Mouse (Mus musculus): Measurements from ENCODE around the gene Bysl.
"Not testable (repeated sequence)": the region's sequence is repeated elsewhere in the genome, so short reads cannot be mapped to it uniquely, and the experiment has no call there.

The Bysl gene

DNA sequence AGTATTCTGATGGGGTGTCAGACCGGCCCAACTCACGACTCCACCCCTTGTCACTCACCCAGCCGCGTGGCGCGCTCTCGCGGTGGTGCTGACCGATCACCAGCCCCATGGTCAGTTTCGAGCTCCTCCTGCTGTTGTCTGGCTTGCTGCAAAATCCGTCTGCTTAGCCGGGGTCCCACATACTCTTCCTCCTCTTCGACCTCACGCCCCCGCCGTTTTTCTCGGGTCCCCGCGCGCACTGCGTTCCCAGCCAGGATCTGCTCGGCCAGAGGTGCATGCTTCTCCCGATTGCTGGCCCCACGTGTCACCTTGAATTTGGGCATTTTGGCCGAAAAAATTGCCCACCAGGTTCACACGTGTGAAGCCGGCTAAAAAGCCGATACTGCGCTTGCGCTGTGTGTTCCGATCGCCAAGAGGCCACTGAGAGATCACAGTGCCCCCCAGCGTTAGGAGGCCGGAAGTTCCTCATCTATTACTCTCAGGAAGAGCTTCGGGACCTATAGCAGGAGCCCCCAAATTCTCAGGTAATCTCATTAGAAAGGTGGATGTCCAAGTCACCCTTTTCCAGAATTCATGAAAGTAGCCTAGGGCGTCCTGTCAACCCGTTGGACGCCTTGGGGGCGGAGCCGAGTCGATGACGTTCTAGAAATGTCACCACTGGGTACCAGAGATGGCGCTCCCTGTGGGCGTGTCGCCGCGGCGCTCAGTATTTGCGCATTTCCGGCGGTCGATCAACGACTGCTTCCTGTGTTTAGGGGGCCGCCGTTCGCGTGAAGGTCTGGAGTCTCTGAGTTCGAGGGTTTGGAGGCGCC lies at the start of gene Bysl, which contains the start of the genes Med20 and Gm20517:
Gene Bysl (minus strand): TSS at position 644 of the 812 bp plus-strand sequence.
Gene Med20 (plus strand): TSS at position 734 of the 812 bp plus-strand sequence.
Gene Gm20517 (plus strand): TSS at position 741 of the 812 bp plus-strand sequence.
- DNase-seq (ENCODE audit: low spot score), result peak; percentile 95

DNA sequence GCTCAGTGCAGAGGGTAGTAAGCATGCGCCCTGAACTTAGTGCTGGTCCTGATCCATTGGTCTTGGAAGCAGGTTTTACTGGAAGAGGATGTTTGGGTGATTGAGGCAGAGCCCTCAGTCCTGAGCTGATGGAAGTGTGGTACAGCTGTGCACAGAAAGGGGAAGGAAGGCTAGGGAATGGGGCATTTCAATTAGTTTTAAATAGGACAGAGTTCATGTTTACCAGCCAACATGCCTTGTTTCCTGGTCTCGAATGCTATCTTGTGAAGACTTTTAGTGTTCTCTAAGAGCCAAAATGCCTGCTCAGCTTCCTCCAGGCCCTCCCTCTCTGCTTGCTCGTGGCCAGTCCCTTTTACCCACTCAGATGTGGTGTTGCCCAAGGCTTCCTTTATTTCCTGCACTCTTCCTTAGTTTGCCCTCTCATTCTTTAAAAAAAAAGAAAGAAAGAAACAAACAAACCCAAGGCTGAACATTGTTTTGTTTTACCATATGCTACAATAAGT lies 47.5 kb upstream of the Bysl start:
- no peak for DNase-seq (ENCODE audit: low spot score)

DNA sequence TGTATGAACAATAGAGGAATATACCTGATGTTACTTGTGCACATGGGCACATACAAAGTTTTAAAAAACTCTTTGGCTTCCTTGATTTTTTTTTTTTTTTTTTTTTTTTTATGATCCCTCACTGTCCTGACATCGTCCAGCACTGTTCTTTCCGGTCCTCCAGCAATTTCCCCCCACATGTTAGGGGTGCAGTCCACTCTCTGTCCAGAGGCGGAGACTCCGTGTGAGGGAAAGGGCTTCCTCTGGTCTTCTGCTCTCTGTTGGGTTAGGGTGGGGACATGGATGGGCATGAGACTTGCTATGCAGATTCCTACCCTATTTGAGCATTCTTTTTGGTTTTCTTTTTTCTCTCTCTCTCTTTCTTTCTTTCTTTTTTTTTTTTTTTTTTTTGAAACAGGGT lies 46.6 kb upstream of the Bysl start:
- no peak for DNase-seq (ENCODE audit: low spot score)

DNA sequence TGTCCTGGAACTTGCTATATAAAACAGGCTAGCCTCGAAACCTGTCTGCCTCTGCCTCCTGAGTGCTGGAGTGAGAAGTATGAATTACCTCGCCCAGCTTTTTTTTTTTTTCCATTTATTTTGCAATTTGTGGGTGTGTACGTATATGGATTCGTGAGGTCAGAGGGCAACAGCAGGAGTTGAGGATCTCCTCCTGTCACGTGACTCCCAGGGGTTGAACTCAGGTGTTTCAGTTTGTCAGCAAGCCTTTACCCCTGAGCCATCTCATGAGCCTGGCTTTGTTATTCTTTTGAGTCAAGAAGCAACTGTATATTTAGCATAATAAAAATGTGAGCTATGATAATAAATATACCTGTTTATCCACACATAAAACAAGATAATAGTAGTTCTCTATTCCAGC lies 44.4 kb upstream of the Bysl start:
- no peak for DNase-seq (ENCODE audit: low spot score)

DNA sequence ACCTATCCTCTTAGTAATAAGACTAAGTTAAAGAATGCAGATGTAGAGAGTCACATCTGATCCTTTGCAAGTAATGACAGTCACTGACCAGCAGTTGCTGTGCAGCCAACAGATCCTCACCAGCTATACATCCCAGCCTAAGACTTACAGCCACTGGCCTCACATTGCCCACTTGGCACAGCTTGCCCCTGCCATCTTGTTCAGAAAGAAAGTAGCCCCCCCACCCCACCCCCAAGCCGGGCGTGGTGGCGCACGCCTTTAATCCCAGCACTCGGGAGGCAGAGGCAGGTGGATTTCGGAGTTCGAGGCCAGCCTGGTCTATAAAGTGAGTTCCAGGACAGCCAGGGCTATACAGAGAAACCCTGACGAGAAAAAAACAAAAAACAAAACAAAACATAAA lies 43.1 kb upstream of the Bysl start:
- DNase-seq (ENCODE audit: low spot score), result not testable (repeated sequence)

DNA sequence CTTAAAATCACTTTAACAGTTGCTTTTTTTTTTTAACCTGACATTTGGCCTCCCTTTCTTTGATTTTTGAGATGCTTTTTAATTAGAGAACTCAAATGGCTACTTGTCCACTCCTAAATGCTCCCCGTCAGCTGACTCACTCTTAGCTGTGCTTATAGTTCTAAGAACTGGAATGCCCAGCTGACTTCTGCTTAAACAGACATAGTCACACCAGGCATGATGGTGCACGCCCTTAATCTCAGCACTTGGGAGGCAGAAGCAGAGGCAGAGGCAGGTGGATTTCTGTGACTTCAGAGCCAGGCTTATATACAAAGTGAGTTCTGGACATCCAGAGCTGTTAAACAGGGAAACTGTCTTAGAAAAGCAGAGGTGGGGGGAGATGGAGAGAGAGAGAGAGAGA lies 40.7 kb upstream of the Bysl start:
- DNase-seq (ENCODE audit: low spot score), result no peak

DNA sequence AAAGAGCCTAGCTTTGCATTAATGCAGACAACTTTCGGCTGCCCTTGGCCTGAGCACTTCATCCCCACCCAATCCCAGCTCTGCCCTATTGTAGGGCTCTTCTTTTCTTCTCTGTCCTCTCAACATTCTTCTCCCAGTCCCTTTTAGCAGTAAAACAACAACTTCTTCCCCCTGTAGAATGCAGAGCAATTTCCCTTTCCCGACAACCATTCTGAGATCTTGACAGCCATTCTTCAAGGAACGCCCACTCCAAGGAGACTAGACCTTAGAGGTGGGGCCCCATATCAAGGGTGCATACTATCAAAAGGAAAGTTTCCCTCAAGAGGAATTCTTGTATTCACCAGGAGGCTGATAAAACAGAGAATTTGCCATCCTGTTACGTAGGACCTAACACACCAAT lies 37.7 kb upstream of the Bysl start:
- DNase-seq (ENCODE audit: low spot score), result no peak

DNA sequence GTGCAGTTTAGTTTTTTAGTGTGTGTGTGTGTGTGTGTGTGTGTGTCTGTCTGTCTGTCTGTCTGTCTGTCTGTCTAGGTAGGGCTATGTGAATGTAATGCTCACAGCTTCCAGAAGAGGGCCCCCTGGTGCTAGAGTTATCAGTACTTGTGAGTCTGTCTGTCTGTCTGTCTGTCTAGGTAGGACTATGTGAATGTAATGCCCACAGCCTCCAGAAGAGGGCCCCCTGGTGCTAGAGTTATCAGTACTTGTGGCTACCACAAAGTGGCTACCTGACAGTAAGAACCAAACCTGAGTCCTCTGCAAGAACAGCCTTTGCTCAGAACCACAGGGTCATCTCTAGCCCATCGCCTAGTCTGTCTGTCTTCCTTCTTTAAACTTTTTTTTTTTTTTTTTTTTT lies 35.4 kb upstream of the Bysl start:
- DNase-seq (ENCODE audit: low spot score), result peak; percentile 82

DNA sequence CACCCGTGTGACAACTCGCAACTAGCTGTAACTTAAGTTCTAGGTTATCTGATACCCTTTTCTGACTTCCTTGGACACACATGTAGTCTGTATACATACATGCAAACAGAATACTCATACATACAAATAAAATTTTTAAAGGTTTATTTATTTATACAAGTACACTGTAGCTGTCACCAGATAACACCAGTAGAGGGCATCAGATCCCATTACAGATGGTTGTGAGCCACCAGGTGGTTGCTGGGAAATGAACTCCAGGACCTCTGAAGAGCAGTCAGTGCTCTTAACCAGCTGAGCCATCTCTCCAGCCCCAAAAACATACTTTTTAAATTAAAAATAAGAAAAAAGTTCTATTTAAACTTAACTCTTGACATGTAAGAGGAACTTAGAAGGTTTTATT lies 31.7 kb upstream of the Bysl start:
- no peak for DNase-seq (ENCODE audit: low spot score)

DNA sequence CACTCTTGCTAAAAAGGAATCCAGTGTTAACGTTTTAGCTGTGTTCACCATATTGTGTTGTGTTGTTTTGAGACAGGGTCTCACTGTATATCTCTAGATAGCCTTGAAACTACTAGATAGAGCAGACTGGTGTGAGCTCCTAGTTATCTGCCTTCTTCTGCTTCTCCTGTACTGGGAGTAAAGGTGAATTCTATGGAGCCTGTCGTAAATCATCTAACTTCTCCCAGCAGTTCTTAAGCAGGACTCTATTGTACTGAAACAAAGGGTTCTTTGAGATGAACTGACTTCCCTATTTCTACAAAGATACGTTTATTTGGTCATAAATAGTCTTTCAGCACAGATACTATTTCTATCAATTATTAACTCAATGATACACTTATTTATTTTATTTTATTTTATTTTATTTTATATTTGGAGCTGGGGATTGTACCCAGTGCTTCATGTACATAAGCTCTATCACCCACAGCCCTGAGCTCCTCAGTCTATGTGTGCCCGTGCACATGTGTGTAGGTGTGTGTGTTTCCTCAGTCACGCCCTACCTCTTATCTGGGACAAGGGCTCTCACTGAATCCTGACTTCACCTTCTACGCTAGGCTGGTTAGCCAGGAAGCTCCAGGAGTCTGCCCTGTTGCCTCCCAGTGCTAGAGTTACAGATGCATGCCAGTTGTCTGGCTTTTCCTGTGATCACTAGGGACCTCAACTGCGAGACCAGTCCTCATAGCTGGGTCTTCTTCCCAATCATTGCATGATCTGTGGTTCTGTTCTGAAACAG lies 22.9 kb upstream of the Bysl start:
- DNase-seq (ENCODE audit: low spot score), result no peak

DNA sequence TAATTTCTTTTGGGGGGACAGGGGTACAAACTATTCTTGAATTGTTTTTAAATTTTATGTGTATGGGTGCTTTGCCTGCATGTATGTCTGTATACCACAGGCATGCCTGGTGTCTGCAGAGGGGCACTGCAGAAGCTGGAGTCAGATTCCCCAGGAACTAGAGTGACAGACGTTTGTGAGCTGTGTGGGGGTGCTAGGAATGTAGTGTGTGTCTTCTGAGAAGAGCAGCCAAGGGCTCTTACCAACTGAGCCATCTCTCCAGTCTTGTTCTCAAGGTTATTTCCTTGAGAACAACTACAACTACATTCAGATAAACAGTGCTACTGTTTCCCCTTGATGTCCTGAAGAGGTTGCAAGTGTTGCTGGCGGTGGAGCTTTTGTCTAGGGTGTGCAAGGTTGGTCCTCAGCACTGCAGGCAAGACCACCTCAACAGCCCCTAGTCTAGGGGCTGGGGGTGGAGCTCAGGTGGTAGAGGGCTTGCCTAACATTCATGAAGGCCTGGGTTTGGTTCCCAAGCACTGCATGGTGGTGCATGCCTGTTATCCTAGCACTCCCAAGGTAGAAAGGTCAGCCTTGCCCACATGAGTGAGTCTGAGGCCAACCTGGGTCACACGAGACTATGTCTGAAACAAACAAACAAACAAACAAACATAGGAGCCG lies 21.0 kb upstream of the Bysl start:
- no peak for DNase-seq (ENCODE audit: low spot score)

DNA sequence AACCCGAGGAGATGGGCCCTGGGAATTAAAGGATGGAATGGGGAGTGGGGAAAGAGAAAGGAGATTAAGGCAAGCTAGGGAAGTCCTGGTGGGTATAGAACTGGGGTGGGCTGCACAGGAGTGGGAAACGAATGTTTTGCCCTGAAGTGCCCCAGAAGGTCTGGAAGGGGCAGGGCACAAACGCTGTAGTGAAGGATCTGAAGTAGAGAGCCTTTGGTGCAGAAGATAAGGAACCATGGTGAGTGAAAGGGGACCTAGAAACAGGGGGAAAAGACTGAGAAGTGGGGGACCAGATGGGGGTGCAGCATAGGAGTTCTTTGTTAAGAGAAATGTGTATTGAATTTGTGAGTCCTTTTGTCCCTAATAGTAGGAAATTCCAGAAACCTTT lies 19.4 kb upstream of the Bysl start, which contains the start of gene Usp49:
Gene Usp49 (plus strand): TSS at position 13 of the 388 bp plus-strand sequence.
- no peak for DNase-seq (ENCODE audit: low spot score)

DNA sequence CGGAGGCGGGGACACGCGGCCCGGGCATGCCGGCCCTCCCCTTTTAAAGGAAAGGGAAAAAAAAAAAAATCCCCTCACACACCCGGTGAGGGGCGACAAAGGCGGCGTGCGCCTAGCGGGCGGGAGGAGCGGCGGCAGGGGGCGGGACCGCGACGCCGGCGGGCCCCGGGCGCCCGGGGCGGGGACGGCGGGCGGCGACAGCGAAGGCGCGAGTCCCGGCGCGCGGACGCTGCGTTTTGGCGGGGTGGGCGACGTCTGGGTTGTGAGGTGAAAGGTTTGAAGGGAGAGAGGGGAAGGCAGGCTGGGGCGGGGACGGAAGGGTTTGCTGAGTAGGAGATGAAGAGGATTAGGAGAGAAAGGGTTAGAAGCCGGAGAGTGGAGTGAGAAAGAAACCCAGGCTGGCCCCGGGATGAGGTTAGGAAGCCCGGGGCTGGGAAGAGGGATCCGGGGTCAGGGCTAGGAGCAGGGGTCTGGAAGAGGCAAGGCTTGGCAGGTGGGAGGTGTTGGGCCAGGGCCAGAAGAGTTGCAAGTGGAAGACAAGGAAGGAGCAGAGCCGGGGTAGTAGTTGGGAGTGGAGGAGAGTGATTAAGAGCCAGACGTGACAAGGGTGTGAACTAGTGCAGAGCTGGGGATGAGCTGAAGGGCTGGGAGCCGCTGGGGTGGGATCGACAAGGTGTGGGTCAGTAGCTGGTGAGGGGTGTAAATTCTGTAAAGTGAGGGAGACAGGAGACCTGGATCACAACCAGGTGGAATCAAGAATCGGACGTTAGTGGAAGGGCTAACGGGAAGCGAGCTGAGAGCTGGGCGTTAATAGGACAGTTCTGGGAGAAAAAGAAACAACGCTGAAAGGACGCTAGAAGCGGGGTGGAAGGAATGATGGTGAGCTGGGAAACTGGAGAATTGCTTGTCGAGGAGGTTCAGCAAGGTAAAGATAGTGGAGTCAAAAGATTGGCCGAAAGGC lies 18.7 kb upstream of the Bysl start:
- no peak for DNase-seq (ENCODE audit: low spot score)

DNA sequence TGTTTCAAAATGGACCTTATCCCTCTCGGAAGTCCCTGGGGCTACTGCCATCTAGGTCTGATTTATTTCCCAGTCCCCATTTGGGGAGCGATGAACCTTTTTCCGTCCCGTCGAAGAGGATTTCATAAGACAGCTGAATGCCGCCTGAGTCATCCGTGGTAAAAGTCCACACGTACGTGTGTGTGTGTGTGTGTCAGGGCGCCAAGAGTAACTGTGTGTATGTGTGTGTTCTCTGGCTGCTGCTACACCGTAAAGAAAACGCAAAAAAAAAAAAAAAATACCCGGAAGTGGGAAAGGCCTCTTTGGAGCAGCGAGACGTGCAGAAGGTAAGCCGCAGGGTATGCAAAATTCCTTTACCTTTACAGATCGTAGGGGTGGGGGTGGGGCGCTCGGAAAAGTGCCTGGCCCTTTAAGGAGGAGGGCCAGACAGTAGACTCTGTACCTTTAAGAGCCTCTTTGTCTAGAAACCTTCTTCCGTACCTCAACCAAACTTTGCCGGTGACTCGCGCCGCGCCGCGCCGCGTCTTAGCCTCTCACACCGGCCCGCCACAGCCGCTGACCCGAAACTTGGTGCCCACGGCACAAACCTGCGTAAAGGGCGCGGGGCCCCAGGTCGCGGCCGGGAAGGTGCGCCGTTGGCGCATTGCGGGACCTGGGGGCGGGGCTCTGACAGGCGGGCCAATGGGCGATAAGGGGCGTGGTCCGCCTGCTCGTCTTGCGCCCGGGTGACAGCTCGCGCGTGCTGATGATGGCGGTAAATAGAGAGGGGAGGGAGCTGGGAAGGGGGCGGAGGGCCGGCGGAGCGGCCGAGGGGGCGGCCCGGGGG lies 17.8 kb upstream of the Bysl start:
- DNase-seq (ENCODE audit: low spot score), result peak; percentile 91

DNA sequence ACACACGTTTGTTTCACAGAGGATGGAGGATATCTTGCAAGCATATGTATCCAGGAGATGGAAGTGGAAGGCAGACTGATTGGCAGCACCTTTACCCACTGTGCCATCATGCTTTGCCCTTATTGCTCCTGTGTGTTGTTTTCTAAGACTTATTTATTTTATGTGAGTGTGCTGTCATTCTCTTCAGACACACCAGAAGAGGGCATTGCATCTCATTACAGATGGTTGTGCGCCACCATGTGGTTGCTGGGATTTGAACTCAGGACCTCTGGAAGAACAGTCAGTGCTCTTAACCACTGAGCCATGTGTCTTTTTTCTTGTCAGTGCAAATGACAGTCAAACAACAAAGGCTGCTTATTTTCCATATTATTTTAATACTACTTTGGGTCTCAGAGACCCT lies 16.5 kb upstream of the Bysl start:
- no peak for DNase-seq (ENCODE audit: low spot score)

DNA sequence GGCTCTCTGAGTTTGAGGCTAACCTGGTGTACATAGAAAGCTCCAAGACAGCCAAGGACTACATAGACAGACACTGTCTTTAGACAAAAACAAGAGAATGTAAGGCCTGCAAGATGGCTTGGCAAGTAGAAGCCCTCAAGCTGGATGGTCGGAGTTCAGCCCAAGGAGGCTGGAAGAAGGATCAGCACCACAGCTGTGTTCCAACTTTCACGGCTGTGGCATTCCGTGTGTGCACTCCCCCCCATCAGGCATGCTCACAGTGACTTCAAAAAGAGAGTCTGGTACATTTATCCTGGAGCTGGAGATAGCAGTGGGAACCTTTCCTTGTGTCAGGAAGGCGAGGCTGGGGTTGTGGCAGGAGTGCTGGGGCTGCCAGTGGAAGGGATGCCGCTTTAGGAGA lies 14.7 kb upstream of the Bysl start:
- no peak for DNase-seq (ENCODE audit: low spot score)

DNA sequence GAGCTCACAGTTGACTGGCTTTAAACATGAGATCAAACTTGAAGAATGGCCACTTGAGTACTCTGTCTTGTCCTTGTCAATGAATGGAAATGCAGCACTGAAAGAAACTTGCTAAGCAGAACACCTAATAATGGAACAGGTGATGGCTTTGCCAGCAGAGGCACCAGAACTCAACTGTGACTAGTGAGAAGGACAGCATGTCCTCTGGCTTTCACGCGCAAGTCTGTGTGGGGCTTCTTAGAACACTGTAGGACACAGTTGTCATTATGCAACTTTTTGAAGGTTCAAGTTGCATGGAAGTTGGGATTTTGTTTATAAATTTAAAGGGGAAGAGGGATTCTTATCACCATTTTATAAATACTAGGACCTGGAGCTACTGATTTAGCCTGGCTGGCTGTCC lies 13.8 kb upstream of the Bysl start:
- DNase-seq (ENCODE audit: low spot score), result no peak

DNA sequence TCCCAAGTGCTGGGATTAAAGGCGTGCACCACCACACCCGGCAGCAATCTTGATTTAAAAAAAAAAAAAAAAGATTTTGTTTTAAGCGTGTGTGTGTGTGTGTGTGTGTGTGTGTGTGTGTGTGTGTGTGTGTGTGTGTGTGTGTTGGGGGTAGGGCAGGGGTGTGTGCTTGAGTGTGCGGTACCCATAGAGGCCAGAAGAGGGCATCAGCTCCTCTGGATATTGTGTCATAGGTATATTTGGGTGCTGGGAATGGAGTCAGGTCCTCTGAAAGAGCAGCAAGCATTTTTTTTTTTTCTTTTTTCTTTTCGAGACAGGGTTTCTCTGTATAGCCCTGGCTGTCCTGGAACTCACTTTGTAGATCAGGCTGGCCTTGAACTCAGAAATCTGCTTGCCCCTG lies 13.3 kb upstream of the Bysl start:
- not testable (repeated sequence) for DNase-seq (ENCODE audit: low spot score)

DNA sequence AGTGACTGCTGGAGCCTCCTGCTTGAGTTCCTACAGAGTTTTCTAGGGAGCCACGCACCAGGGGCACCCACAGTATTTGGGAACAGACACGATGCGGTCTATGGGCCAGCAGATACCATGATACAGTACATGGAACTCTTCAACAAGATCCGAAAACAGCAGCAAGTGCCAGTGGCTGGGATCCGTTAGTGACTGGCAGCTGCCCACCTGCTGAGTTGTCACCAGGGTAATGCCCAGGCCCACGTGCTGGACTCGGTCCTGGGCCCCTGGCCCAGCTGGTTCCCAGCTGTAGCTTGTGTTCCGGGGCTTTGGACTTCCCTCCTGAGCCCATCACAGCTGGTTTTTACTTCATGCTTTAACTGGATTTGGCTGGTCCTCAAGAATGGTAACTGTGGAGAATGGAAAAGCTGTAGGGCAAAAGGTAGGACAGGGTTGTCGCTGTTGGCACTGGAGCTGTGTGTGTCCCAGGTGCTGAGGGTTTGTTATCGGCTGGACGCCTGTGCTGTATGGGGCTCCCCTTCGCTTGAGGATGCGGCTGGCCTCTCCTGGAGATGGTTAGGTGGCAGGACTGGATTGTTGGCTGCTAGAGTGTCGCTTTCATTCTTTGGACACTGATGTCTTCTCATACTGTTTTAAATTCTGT lies 11.7 kb upstream of the Bysl start:
- no peak for DNase-seq (ENCODE audit: low spot score)

All from c-Kit-positive CD71-positive TER-119-positive erythroid progenitor cells, embryonic 14.5 days (primary cell).